Mouse (Mus musculus): ENCODE data around the gene Parp4. TPM values are rescaled to one million over a fixed set of nuclear protein-coding genes. Genes with fewer than 3 reads are reported as not detected.

Parp4 gene
- 25.1 TPM for polyA plus RNA-seq (2017; shearing (Covaris generic))

DNA sequence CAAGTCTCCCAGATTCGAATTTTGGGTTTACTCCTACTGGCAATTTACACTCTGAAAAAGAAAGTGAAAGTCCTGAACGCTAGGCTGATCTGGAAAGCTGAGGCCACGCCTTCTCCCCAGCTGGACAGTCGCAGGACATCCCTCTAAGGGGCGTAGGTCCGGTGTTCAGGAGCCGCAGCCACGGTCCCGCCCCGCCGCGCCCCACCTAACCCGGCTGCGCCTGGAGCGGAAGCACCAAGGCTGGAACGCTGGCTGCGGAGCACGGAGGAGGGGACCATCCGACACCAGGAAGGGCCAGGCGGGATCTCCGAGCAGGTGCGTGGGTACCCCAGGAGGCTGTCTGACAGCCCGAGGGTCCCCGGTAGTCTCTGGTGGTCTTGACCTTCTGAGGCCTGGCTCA is at the start of gene Parp4, which contains the start of gene Cenpj:
Gene Parp4 (plus strand): TSS at position 204 of the 400 bp plus-strand sequence.
Gene Cenpj (minus strand): TSS at position 10 of the 400 bp plus-strand sequence.

DNA sequence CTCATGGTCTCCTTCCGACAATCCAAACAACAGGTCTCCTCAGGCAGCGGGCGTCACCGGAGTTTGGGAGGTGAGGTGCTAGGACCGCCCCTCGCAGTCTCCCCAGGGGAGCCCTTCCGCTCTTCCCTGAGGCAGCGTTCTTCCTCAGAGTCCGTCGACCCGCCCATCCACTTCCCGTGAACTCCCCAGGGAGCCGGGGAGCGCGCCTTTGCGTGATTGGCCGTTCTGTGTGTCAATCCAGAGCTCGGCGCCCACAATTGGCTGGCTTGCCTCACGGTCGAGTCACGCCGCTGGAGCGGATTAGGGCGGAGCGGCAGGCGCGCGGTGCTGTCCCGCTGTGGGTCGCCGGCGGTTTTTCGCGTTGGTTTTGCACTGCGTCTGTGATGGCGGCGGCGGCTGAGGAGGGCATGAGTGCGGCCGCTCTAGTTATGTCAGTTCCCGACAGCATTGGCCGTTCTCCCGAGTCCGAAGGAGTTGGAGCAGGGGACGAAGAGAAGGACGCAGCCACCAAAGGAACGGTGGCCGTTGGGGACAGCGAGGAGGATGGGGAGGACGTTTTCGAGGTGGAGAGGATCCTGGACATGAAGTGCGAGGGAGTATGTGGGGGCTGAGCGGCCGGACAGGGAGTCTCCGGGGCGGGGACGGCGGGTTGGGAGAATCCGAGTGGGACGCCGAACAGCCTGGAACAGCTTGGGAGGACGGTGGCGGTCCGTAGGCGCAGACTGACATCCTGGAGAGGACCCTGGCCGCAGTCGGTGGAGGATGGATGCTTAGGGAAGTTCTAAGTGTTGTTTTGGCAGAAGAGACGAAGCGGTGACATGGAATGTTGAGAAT is 92.8 kb downstream of the Parp4 start, which contains the start of gene Mphosph8:
Gene Mphosph8 (plus strand): TSS at position 280 of the 834 bp plus-strand sequence.

Other genes with a start within 250 kb of the Parp4 start
- not detected for gene Atp12a, start 210.6 kb upstream of the Parp4 start, polyA plus RNA-seq (2017; shearing (Covaris generic))
- gene Rnf17, start 173.0 kb upstream of the Parp4 start, polyA plus RNA-seq (2017; shearing (Covaris generic)) = 1.4 TPM
- gene Cenpj, start 194 bp upstream of the Parp4 start, polyA plus RNA-seq (2017; shearing (Covaris generic)) = 9.5 TPM
- gene Mphosph8, start 92.6 kb downstream of the Parp4 start, polyA plus RNA-seq (2017; shearing (Covaris generic)) = 60.1 TPM
- 14.2 TPM for gene Pspc1, start 202.7 kb downstream of the Parp4 start, polyA plus RNA-seq (2017; shearing (Covaris generic))
- 55.8 TPM for gene Zmym5, start 236.1 kb downstream of the Parp4 start, polyA plus RNA-seq (2017; shearing (Covaris generic))